Mouse (Mus musculus) ES-Bruce4 (cell line): ENCODE data around the gene Nolc1.

Experiments
- CTCF ChIP-seq: IDR thresholded peaks from one replicate; pipeline ENCODE4 v1.8.1; 2011; ENCODE audit warnings: low read depth, low read length
- POLR2A ChIP-seq: IDR thresholded peaks from one replicate; pipeline ENCODE4 v1.8.1; 2011; ENCODE audit warnings: low read length; ENCODE audit not compliant: insufficient read depth

DNA sequence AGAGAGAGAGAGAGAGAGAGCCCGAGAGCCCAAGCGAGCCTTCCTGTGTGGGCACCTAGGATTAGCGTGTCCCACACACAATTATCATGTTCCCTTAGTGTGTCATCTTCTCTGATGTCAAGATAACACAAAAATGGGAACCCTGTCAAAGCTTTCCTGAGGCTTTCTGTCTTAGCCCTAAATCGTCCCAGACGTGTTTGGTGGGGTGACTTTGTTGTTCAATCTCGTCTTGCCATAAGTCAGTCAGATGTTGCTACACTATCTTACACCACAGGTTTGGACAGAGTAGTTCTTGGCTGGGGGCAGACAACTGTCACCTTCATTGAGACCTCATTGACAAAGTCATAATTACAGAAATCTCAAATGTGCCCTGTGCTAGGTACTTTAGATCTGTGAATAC, 56.9 kb downstream of the Nolc1 start:
- TF ChIP-seq CTCF (no peak), POLR2A (no peak)
